In genomic region chr8:11382059-11382810, GRCm38 (mm10) we compare ENCODE assay signal across 9 mouse cellular contexts.
DNase-seq lines count a peak whose midpoint lies in the region; ATAC-seq and TF ChIP-seq lines count a peak whose summit lies in the region.
"Had no signal": no experiment of that assay in that cellular context is flagged by ENCODE, and none has a peak within 500 bp of the region (broad histone marks: within the 10 kb centered on the region; RNA-seq: fewer than 3 reads in every experiment).

No protein-coding gene starts in this region.

- peak; percentile 62 for DNase-seq in MN1 (ENCODE audit: low spot score)
- DNase-seq in brain, embryonic 14.5 days (ENCODE audit: low read depth): peak; percentile 66
- DNase-seq in frontal cortex, adult 2 months (ENCODE audit: extremely low spot score in 1 of 2, low spot score in 1 of 2): peak; percentile 74 to 87
- peak; percentile 85 for DNase-seq in heart, postnatal 4 days
- DNase-seq in left cerebral cortex, adult 11 months (ENCODE audit: low spot score): peak; percentile 61
- no peak for DNase-seq in embryo, embryonic 10.5 days (ENCODE audit: low spot score)

- H3K9ac ChIP-seq in neural tube, embryonic 14.5 days (replicated peaks; ENCODE audit: low read depth, low read length): no peak overlapping the region
- no peak overlapping the region for H3K9ac ChIP-seq in liver, embryonic 12.5 days
- H3K9ac ChIP-seq: liver, embryonic 15.5 days had no signal

- no peaks in the 10 kb centered on the region for H3K27me3 ChIP-seq in neural tube, embryonic 14.5 days (ENCODE audit: control insufficient read depth, insufficient read depth, low read length)
- H3K27me3 ChIP-seq in liver, embryonic 12.5 days (replicated peaks): 0 out of 2 replicates have a peak, but pooled peaks cover 5% of the 10 kb centered on the region
- H3K27me3 ChIP-seq: liver, embryonic 15.5 days had no signal

- no peaks in the 10 kb centered on the region for H3K36me3 ChIP-seq in neural tube, embryonic 14.5 days (ENCODE audit: control insufficient read depth, insufficient read depth, low read length)
- H3K36me3 ChIP-seq in liver, embryonic 12.5 days: no peaks in the 10 kb centered on the region
- H3K36me3 ChIP-seq: liver, embryonic 15.5 days had no signal

- ATAC-seq in neural tube, embryonic 14.5 days (ENCODE audit: low read depth): no peak
- no peak for ATAC-seq in liver, embryonic 12.5 days

- no peak for TF ChIP-seq CTCF in brain, embryonic 14.5 days (IDR thresholded peaks at IDR 0.05; ENCODE audit: borderline replicate concordance, extremely low read depth, insufficient read depth, insufficient read length)

- H3K4me3 ChIP-seq in neural tube, embryonic 14.5 days (ENCODE audit: low read depth, low read length): no peak overlapping the region
- no peak overlapping the region for H3K4me3 ChIP-seq in liver, embryonic 12.5 days
- H3K4me3 ChIP-seq: liver, embryonic 15.5 days had no signal

- peak overlapping the region; percentile 10; the same call in 1 of the 2 replicates for H3K27ac ChIP-seq in neural tube, embryonic 14.5 days (ENCODE audit: low read depth, low read length)
- H3K27ac ChIP-seq in liver, embryonic 12.5 days: no peak overlapping the region
- H3K27ac ChIP-seq: liver, embryonic 15.5 days had no signal

- WGBS in neural tube, embryonic 14.5 days: 51% methylated on average over 19 of the region's 19 CpGs
- 52% methylated on average over 19 of the region's 19 CpGs for WGBS in liver, embryonic 12.5 days (ENCODE audit: insufficient replicate concordance)

- no peak for TF ChIP-seq POLR2A in brain, embryonic 14.5 days (IDR thresholded peaks at IDR 0.05; ENCODE audit: borderline replicate concordance, extremely low read depth, insufficient read depth, insufficient read length, poor library complexity, severe bottlenecking)

- H3K4me1 ChIP-seq in neural tube, embryonic 14.5 days (ENCODE audit: control insufficient read depth, insufficient read depth, low read length): 0 out of 2 replicates have a peak, but pooled peaks cover 6% of the 10 kb centered on the region
- no peaks in the 10 kb centered on the region for H3K4me1 ChIP-seq in liver, embryonic 12.5 days
- H3K4me1 ChIP-seq: liver, embryonic 15.5 days had no signal

- no peaks in the 10 kb centered on the region for H3K9me3 ChIP-seq in neural tube, embryonic 14.5 days (ENCODE audit: control insufficient read depth, low read length)
- H3K9me3 ChIP-seq in liver, embryonic 12.5 days (replicated peaks): no peaks in the 10 kb centered on the region
- H3K9me3 ChIP-seq: liver, embryonic 15.5 days had no signal

- no peak overlapping the region for H3K4me2 ChIP-seq in neural tube, embryonic 14.5 days (ENCODE audit: low read depth, low read length)
- H3K4me2 ChIP-seq in liver, embryonic 12.5 days: no peak overlapping the region
- H3K4me2 ChIP-seq: liver, embryonic 15.5 days had no signal
